Mouse (Mus musculus): Measurements from ENCODE around the gene Phf12. TPM values are rescaled to one million over a fixed set of nuclear protein-coding genes. Genes with fewer than 3 reads are reported as not detected.

The Phf12 gene
- polyA plus RNA-seq, 1 experiment from 2014 or later, result 5.5 TPM

- Histone ChIP-seq H3K27me3 (peaks cover 55% of the 10 kb centered on the region), H3K9me3 (replicated peaks) (no peaks in the 10 kb centered on the region), H3K4me2 (no peak overlapping the region), H3K4me1 (replicated peaks) (no peaks in the 10 kb centered on the region), H3K27ac (replicated peaks) (no peak overlapping the region), H3K9ac (no peak overlapping the region), H3K4me3 (replicated peaks) (no peak overlapping the region), H3K36me3 (replicated peaks) (no peaks in the 10 kb centered on the region)
- no peak for ATAC-seq (ENCODE audit: insufficient read depth)
- WGBS (ENCODE audit: insufficient replicate concordance), result 59% methylated on average over 2 of the region's 2 CpGs
Measured at GRCm38 (mm10) chr11:77958268-77958667, 24.3 kb upstream of the Phf12 start.

DNA sequence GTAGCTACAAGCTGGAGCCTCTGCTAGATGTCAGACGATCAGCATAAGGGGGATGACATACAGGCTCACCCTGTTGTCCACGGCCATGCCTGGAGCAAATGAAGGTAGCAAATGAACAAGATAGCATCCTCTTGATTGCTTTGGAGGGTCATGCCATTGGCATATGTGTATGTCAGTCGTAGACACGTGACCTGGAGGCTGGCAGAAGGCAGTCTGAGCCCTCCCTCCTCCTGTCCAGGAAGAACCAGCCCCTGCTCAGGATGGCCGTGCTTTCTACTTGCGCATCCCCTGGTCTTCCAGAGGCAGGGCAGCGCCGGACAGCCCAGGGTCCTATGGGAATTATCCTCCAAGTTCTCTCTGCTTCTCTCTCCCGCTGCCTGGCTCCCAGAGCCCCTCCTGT, 23.6 kb upstream of the Phf12 start:
- Histone ChIP-seq H3K9ac (no peak overlapping the region), H3K4me3 (replicated peaks) (no peak overlapping the region), H3K27me3 (peaks cover 49% of the 10 kb centered on the region), H3K4me1 (replicated peaks) (no peaks in the 10 kb centered on the region), H3K4me2 (no peak overlapping the region), H3K27ac (replicated peaks) (no peak overlapping the region), H3K36me3 (replicated peaks) (no peaks in the 10 kb centered on the region), H3K9me3 (replicated peaks) (no peaks in the 10 kb centered on the region)
- ATAC-seq (ENCODE audit: insufficient read depth), result no peak
- WGBS (ENCODE audit: insufficient replicate concordance), result 54% methylated on average over 9 of the region's 9 CpGs

DNA sequence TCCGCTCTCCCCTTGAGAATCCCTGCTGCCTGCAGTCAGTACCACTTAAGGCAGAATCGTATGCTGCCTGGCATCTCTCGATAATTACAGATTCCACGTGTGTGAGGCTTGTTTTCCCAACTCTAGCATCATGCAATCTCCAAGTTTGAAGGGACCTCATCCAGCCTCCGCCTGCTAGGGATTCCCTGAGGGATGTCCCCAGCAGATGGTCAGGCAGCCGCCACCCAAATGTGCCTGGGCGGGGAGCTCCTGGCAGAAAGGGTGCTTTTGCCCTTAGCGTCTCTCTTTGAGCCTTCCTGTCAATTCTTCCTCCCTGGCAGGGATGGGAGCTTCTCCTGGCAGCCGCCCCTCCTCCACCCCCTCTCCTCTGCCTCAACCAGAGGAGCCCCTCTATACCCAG, 22.4 kb upstream of the Phf12 start:
- H3K4me3 ChIP-seq (replicated peaks), result no peak overlapping the region
- H3K27ac ChIP-seq (replicated peaks), result no peak overlapping the region
- H3K4me1 ChIP-seq (replicated peaks), result no peaks in the 10 kb centered on the region; the same call in 1 of the 2 replicates
- H3K9me3 ChIP-seq (replicated peaks), result no peaks in the 10 kb centered on the region
- no peak overlapping the region for H3K4me2 ChIP-seq
- peaks cover 50% of the 10 kb centered on the region for H3K27me3 ChIP-seq
- no peak for ATAC-seq (ENCODE audit: insufficient read depth)
- no peaks in the 10 kb centered on the region for H3K36me3 ChIP-seq (replicated peaks)
- H3K9ac ChIP-seq, result no peak overlapping the region
- WGBS (ENCODE audit: insufficient replicate concordance), result 41% methylated on average over 9 of the region's 9 CpGs

- no peak overlapping the region for H3K9ac ChIP-seq
- H3K4me3 ChIP-seq (replicated peaks), result no peak overlapping the region
- no peaks in the 10 kb centered on the region for H3K9me3 ChIP-seq (replicated peaks)
- no peaks in the 10 kb centered on the region; the same call in 1 of the 2 replicates for H3K4me1 ChIP-seq (replicated peaks)
- no peaks in the 10 kb centered on the region for H3K36me3 ChIP-seq (replicated peaks)
- H3K27me3 ChIP-seq, result peaks cover 53% of the 10 kb centered on the region
- 31% methylated on average over 5 of the region's 5 CpGs for WGBS (ENCODE audit: insufficient replicate concordance)
- H3K27ac ChIP-seq (replicated peaks), result no peak overlapping the region
- H3K4me2 ChIP-seq, result no peak overlapping the region
- ATAC-seq (ENCODE audit: insufficient read depth), result no peak
Measured at GRCm38 (mm10) chr11:77960898-77961297, 21.7 kb upstream of the Phf12 start.

DNA sequence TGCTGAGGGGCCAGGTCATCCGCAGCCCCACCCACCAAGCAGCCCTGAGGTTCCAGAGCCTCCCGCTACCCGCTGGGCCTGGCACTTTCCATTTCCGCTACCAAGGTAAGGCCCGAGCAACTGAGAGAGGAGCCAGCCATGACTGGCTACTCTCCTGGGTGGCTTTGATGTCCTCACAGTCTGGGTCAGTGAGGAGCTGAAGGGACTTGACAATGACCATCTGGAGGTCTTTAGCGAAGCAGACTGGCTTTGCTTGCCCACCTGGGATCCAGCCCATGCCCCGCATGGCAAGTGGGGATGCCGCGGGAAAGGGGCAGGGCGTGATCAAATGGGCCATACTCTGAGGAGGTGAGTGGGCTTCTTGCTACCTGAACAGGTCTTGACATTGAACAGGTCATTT, 19.6 kb upstream of the Phf12 start:
- H3K9ac ChIP-seq, result no peak overlapping the region
- WGBS (ENCODE audit: insufficient replicate concordance), result 73% methylated on average over 10 of the region's 10 CpGs
- no peak overlapping the region for H3K27ac ChIP-seq (replicated peaks)
- H3K4me2 ChIP-seq, result no peak overlapping the region
- H3K4me1 ChIP-seq (replicated peaks), result no peaks in the 10 kb centered on the region; the same call in 1 of the 2 replicates
- no peak overlapping the region for H3K4me3 ChIP-seq (replicated peaks)
- no peaks in the 10 kb centered on the region for H3K9me3 ChIP-seq (replicated peaks)
- H3K36me3 ChIP-seq (replicated peaks), result no peaks in the 10 kb centered on the region
- peaks cover 50% of the 10 kb centered on the region for H3K27me3 ChIP-seq
- no peak for ATAC-seq (ENCODE audit: insufficient read depth)

DNA sequence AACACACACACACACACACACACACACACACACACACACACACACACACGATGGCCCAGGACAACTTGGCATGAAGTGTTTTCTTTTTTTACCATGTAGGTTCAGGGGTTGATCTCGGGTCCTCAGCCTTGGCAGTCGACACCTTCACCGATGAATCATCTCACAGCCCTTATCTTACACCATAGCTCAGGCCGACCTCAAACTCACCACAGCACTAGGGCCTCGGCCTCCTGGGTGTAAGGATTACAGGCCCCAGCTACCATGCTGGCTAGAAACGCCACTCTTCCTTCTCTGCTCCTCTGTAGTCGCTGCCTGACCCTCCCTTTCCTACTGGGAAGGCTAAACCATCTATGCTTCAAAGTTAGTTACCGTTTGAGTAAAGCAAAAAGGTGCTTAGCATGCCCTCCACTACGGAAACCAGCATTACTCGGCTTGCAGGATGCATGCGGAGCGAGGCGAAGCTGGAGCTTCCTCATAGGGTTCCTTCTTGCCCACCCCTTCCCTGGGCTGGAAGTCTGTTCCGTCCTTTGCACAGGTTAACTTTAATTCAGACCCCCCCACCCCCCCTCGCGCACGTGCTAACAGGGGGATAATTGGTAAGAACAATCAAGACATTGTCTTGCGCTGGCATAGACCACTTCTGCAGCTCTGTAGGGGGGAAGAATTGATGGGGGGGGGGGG, 18.0 kb upstream of the Phf12 start:
- WGBS (ENCODE audit: insufficient replicate concordance), result 23% methylated on average over 19 of the region's 19 CpGs

GRCm38 (mm10) chr11:77965101-77966036, 17.2 kb upstream of the Phf12 start:
- H3K4me2 ChIP-seq, result no peak overlapping the region
- no peak overlapping the region for H3K4me3 ChIP-seq (replicated peaks)
- 33% methylated on average over 17 of the region's 17 CpGs for WGBS (ENCODE audit: insufficient replicate concordance)
- no peak for ATAC-seq (ENCODE audit: insufficient read depth)
- H3K9ac ChIP-seq, result no peak overlapping the region
- no peaks in the 10 kb centered on the region; the same call in 1 of the 2 replicates for H3K4me1 ChIP-seq (replicated peaks)
- peaks cover 44% of the 10 kb centered on the region for H3K27me3 ChIP-seq
- H3K27ac ChIP-seq (replicated peaks), result no peak overlapping the region
- no peaks in the 10 kb centered on the region for H3K36me3 ChIP-seq (replicated peaks)
- no peaks in the 10 kb centered on the region for H3K9me3 ChIP-seq (replicated peaks)

More for the DNA sequence above, 18.0 kb upstream of the Phf12 start:
- H3K4me1 ChIP-seq (replicated peaks), result no peaks in the 10 kb centered on the region; the same call in 1 of the 2 replicates
- H3K9me3 ChIP-seq (replicated peaks), result no peaks in the 10 kb centered on the region
- H3K4me2 ChIP-seq, result no peak overlapping the region
- no peaks in the 10 kb centered on the region for H3K36me3 ChIP-seq (replicated peaks)
- H3K4me3 ChIP-seq (replicated peaks), result no peak overlapping the region
- no peak overlapping the region for H3K9ac ChIP-seq
- no peak overlapping the region for H3K27ac ChIP-seq (replicated peaks)
- peaks cover 46% of the 10 kb centered on the region for H3K27me3 ChIP-seq
- ATAC-seq (ENCODE audit: insufficient read depth), result no peak

DNA sequence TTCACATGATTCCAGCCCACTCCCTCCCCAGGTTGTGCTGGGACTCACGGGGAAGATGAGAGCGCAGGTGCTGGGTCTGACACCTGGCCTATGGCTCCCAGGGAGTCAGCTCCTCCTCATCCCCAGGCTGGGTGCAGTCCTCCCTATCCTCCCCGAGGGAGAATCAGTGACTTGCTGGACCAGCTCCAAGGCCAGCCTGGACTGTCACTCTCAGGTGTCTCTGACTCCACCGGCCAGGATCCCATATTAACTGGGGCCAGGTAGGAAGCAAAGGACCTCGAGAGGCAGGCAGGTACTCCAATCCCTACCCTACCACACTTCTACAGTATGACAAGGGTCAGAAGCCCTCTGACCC, 16.5 kb upstream of the Phf12 start:
- 43% methylated on average over 5 of the region's 5 CpGs for WGBS (ENCODE audit: insufficient replicate concordance)
- no peak for ATAC-seq (ENCODE audit: insufficient read depth)
- Histone ChIP-seq H3K4me3 (replicated peaks) (no peak overlapping the region), H3K9ac (no peak overlapping the region), H3K4me2 (no peak overlapping the region), H3K36me3 (replicated peaks) (no peaks in the 10 kb centered on the region), H3K27ac (replicated peaks) (no peak overlapping the region), H3K4me1 (replicated peaks) (no peaks in the 10 kb centered on the region; the same call in 1 of the 2 replicates), H3K27me3 (peaks cover 42% of the 10 kb centered on the region), H3K9me3 (replicated peaks) (no peaks in the 10 kb centered on the region)

GRCm38 (mm10) chr11:77967114-77967513, 15.4 kb upstream of the Phf12 start:
- H3K4me2 ChIP-seq, result no peak overlapping the region
- H3K4me3 ChIP-seq (replicated peaks), result no peak overlapping the region
- no peak for ATAC-seq (ENCODE audit: insufficient read depth)
- no peak overlapping the region for H3K27ac ChIP-seq (replicated peaks)
- 2% methylated on average over 4 of the region's 4 CpGs for WGBS (ENCODE audit: insufficient replicate concordance)
- no peak overlapping the region for H3K9ac ChIP-seq
- peaks cover 50% of the 10 kb centered on the region for H3K27me3 ChIP-seq
- no peaks in the 10 kb centered on the region; the same call in 1 of the 2 replicates for H3K4me1 ChIP-seq (replicated peaks)
- H3K9me3 ChIP-seq (replicated peaks), result no peaks in the 10 kb centered on the region
- no peaks in the 10 kb centered on the region for H3K36me3 ChIP-seq (replicated peaks)

DNA sequence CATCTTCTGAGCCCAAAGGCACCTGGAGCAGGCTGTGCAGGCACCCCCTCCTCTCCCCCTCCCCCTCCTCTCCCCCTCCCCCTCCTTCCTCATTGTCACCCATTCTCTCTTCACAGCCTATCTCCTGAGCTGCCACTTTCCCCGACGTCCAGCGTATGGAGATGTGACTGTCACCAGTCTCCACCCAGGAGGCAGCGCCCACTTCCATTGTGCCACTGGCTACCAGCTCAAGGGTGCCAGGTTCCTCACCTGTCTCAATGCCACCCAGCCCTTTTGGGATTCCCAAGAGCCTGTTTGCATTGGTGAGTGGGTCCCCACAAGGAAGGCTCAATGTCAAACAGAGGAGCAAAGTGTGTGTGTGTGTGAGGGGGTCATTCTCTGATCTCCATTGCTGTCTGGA, 13.8 kb upstream of the Phf12 start:
- Histone ChIP-seq H3K4me1 (replicated peaks) (no peaks in the 10 kb centered on the region; the same call in 1 of the 2 replicates), H3K27me3 (peaks cover 65% of the 10 kb centered on the region), H3K4me2 (no peak overlapping the region), H3K36me3 (replicated peaks) (no peaks in the 10 kb centered on the region), H3K4me3 (replicated peaks) (no peak overlapping the region), H3K9me3 (replicated peaks) (no peaks in the 10 kb centered on the region), H3K9ac (no peak overlapping the region), H3K27ac (replicated peaks) (no peak overlapping the region)
- no peak for ATAC-seq (ENCODE audit: insufficient read depth)
- WGBS (ENCODE audit: insufficient replicate concordance), result 41% methylated on average over 4 of the region's 4 CpGs

DNA sequence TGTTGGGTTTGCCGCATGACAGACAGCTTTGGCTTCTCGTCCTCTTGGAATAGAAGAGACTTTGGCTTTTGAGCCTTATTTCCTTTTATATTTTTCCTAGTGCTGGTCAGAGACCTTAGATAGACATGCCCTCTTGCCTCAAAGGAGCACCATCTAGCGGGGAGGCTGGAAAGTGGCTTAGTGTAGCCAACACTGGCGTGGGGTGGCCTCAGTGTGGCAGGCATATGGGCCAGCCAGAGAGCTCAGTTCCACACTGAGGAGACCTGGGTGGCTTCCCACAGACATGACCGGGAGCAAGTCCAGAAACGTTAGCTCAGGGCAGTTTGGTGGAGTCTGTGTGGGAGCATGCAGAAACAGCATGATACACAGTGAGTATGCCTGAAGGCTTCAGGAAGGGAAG, 11.8 kb upstream of the Phf12 start:
- no peak overlapping the region for H3K9ac ChIP-seq
- peaks cover 71% of the 10 kb centered on the region for H3K27me3 ChIP-seq
- H3K4me3 ChIP-seq (replicated peaks), result no peak overlapping the region
- no peaks in the 10 kb centered on the region for H3K36me3 ChIP-seq (replicated peaks)
- ATAC-seq (ENCODE audit: insufficient read depth), result no peak
- no peaks in the 10 kb centered on the region for H3K4me1 ChIP-seq (replicated peaks)
- WGBS (ENCODE audit: insufficient replicate concordance), result 72% methylated on average over 6 of the region's 6 CpGs
- H3K27ac ChIP-seq (replicated peaks), result no peak overlapping the region
- no peaks in the 10 kb centered on the region for H3K9me3 ChIP-seq (replicated peaks)
- no peak overlapping the region for H3K4me2 ChIP-seq
